Mouse (Mus musculus): ENCODE measurements at regions not wholly inside any gene's neighbourhood (a gene's known extent, or its start where the extent isn't known, plus 50 kb on each side); places are given as distances from the start of the nearest gene placed in this dataset.
A peak's percentile ranks its signal among the peaks of the same experiment; 100 is the strongest.

DNA sequence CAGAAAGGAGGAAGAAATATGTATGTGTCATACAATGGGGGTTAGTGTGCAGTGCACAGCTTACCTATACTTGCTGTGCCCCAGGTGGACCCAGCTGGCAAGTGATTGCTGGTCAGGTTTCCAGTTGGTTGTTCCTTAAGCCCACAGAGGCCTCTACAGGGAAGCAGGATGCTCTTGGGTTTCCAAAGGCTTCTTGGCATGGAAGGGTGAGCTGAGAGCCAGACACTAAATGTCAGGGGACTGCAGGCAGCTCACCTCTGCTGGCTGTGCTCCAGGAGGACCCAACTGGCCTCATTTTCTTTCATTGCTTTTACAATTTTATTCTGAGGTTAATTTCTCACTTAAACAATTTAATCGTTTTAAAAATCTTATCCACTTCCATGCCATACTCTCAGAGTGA, 108.1 kb downstream of the Gm10184 start:
- TF ChIP-seq EP300 (IDR thresholded peaks at IDR 0.05; ENCODE audit: low read depth) = no peak
- no peak for TF ChIP-seq CTCF (IDR thresholded peaks at IDR 0.05; ENCODE audit: low read depth)
- H3K4me2 ChIP-seq (ENCODE audit: low read depth, low read length) = no peak overlapping the region
- no peaks in the 10 kb centered on the region for H3K4me1 ChIP-seq (ENCODE audit: control insufficient read depth, insufficient read depth)
- H3K9ac ChIP-seq (replicated peaks; ENCODE audit: low read depth, low read length) = no peak overlapping the region
- WGBS = 62% methylated on average over 1 of the region's 1 CpGs
- no peak overlapping the region for H3K4me3 ChIP-seq (ENCODE audit: low read depth, low read length)
- H3K36me3 ChIP-seq (replicated peaks; ENCODE audit: control insufficient read depth, insufficient read depth, low read length) = no peaks in the 10 kb centered on the region
- no peaks in the 10 kb centered on the region for H3K9me3 ChIP-seq (replicated peaks; ENCODE audit: control insufficient read depth, low read length)
- ATAC-seq (ENCODE audit: insufficient read depth, low read depth) = no peak
- DNase-seq (ENCODE audit: low spot score) = no peak
- H3K27ac ChIP-seq (ENCODE audit: low read depth) = no peak overlapping the region
- no peaks in the 10 kb centered on the region for H3K27me3 ChIP-seq (ENCODE audit: control insufficient read depth, insufficient read depth, low read length)

DNA sequence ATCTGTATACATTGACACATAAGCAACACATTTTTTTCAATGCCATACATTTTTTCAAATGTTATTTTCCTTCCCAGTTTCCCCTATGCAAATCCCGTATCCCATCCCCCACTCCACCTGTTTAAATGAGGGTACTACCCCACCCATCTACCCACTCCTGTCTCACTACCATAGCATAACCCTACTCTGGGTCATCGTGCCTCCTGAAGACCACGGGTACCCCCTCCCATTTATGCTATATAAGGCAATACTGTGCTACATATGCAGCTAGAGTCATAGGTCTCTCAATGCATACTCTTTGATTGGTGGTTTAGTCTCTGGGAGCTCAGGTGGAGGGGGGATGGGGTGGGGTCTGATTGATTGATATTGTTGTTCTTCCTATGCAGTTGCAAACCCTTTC, 132.7 kb downstream of the Gm10184 start:
- DNase-seq (ENCODE audit: low spot score) (no peak), ATAC-seq (ENCODE audit: insufficient read depth, low read depth) (no peak)
- Histone ChIP-seq H3K36me3 (replicated peaks; ENCODE audit: control insufficient read depth, insufficient read depth, low read length) (no peaks in the 10 kb centered on the region), H3K27me3 (ENCODE audit: control insufficient read depth, insufficient read depth, low read length) (no peaks in the 10 kb centered on the region), H3K4me1 (ENCODE audit: control insufficient read depth, insufficient read depth) (no peaks in the 10 kb centered on the region), H3K4me2 (ENCODE audit: low read depth, low read length) (no peak overlapping the region), H3K27ac (ENCODE audit: low read depth) (no peak overlapping the region), H3K9me3 (replicated peaks; ENCODE audit: control insufficient read depth, low read length) (no peaks in the 10 kb centered on the region), H3K4me3 (ENCODE audit: low read depth, low read length) (no peak overlapping the region), H3K9ac (replicated peaks; ENCODE audit: low read depth, low read length) (no peak overlapping the region)
- no peak for TF ChIP-seq CTCF (IDR thresholded peaks at IDR 0.05; ENCODE audit: low read depth)
- TF ChIP-seq EP300 (IDR thresholded peaks at IDR 0.05; ENCODE audit: low read depth) = no peak
- 63% methylated on average over 3 of the region's 3 CpGs for WGBS

GRCm38 (mm10) chr17:89766229-89766875, 143.9 kb downstream of the Gm10184 start:
- DNase-seq (ENCODE audit: low spot score) (peak; percentile 5), ATAC-seq (ENCODE audit: insufficient read depth, low read depth) (no peak)
- Histone ChIP-seq H3K27ac (ENCODE audit: low read depth) (no peak overlapping the region), H3K4me2 (ENCODE audit: low read depth, low read length) (no peak overlapping the region), H3K9me3 (replicated peaks; ENCODE audit: control insufficient read depth, low read length) (no peaks in the 10 kb centered on the region), H3K4me3 (ENCODE audit: low read depth, low read length) (no peak overlapping the region), H3K9ac (replicated peaks; ENCODE audit: low read depth, low read length) (no peak overlapping the region), H3K36me3 (replicated peaks; ENCODE audit: control insufficient read depth, insufficient read depth, low read length) (no peaks in the 10 kb centered on the region), H3K27me3 (ENCODE audit: control insufficient read depth, insufficient read depth, low read length) (no peaks in the 10 kb centered on the region), H3K4me1 (ENCODE audit: control insufficient read depth, insufficient read depth) (no peaks in the 10 kb centered on the region)
- TF ChIP-seq EP300 (IDR thresholded peaks at IDR 0.05; ENCODE audit: low read depth) = no peak
- no peak for TF ChIP-seq CTCF (IDR thresholded peaks at IDR 0.05; ENCODE audit: low read depth)
- WGBS = 48% methylated on average over 1 of the region's 1 CpGs

DNA sequence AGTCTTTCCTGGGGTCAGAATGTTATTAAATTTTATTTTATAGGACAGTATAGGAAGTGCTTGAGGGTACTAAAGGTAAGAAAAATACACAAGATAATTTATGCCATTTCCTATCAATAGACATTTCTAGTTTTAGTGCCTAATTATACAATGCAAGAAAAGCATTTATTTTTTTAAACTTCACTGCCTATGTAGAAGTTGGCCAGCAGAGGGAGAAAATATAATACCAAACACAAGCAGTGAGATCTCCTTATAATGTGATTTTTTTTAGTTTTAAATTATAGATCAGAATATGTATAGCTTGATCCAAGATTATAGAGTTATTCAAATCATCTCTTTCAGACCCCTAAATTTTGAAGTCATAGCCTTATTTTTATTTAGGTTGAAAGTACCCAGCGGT, 172.8 kb downstream of the Gm10184 start:
- Histone ChIP-seq H3K27ac (ENCODE audit: low read depth) (no peak overlapping the region), H3K36me3 (replicated peaks; ENCODE audit: control insufficient read depth, insufficient read depth, low read length) (no peaks in the 10 kb centered on the region), H3K4me1 (ENCODE audit: control insufficient read depth, insufficient read depth) (no peaks in the 10 kb centered on the region), H3K9me3 (replicated peaks; ENCODE audit: control insufficient read depth, low read length) (no peaks in the 10 kb centered on the region), H3K9ac (replicated peaks; ENCODE audit: low read depth, low read length) (no peak overlapping the region), H3K4me2 (ENCODE audit: low read depth, low read length) (no peak overlapping the region), H3K27me3 (ENCODE audit: control insufficient read depth, insufficient read depth, low read length) (no peaks in the 10 kb centered on the region), H3K4me3 (ENCODE audit: low read depth, low read length) (no peak overlapping the region)
- TF ChIP-seq CTCF (IDR thresholded peaks at IDR 0.05; ENCODE audit: low read depth) (no peak), EP300 (IDR thresholded peaks at IDR 0.05; ENCODE audit: low read depth) (no peak)
- no peak for DNase-seq (ENCODE audit: low spot score)
- ATAC-seq (ENCODE audit: insufficient read depth, low read depth) = no peak
- WGBS = 83% methylated on average over 1 of the region's 1 CpGs

DNA sequence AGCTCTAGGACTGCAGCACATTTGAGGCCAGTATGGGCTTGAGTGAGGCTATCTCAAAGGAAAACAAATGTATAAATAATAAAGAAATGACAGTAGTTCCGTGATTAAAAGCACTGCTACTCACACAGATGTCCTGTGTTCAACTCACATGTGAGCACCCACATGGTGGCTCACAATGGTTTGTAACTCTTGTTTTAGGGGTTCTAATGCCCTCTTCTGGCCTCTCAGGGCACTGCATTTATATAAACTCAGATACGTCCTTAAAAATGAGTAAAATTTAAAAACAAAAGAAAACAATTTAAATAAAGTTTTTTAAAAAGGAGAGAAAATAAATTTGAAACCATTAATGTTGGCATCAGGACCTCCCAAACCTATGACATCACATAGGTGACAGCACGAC, 184.7 kb downstream of the Gm10184 start:
- no peak overlapping the region for H3K4me3 ChIP-seq (ENCODE audit: low read depth, low read length)
- WGBS = 49% methylated on average over 3 of the region's 3 CpGs
- DNase-seq (ENCODE audit: low spot score) = no peak
- no peak overlapping the region for H3K9ac ChIP-seq (replicated peaks; ENCODE audit: low read depth, low read length)
- no peaks in the 10 kb centered on the region for H3K9me3 ChIP-seq (replicated peaks; ENCODE audit: control insufficient read depth, low read length)
- no peaks in the 10 kb centered on the region for H3K4me1 ChIP-seq (ENCODE audit: control insufficient read depth, insufficient read depth)
- no peak overlapping the region for H3K27ac ChIP-seq (ENCODE audit: low read depth)
- H3K4me2 ChIP-seq (ENCODE audit: low read depth, low read length) = no peak overlapping the region
- H3K27me3 ChIP-seq (ENCODE audit: control insufficient read depth, insufficient read depth, low read length) = no peaks in the 10 kb centered on the region
- no peaks in the 10 kb centered on the region for H3K36me3 ChIP-seq (replicated peaks; ENCODE audit: control insufficient read depth, insufficient read depth, low read length)
- no peak for ATAC-seq (ENCODE audit: insufficient read depth, low read depth)
- no peak for TF ChIP-seq EP300 (IDR thresholded peaks at IDR 0.05; ENCODE audit: low read depth)
- no peak for TF ChIP-seq CTCF (IDR thresholded peaks at IDR 0.05; ENCODE audit: low read depth)

- DNase-seq (ENCODE audit: low spot score) (no peak), ATAC-seq (ENCODE audit: insufficient read depth, low read depth) (no peak)
- H3K27ac ChIP-seq (ENCODE audit: low read depth) = no peak overlapping the region
- no peak overlapping the region for H3K9ac ChIP-seq (replicated peaks; ENCODE audit: low read depth, low read length)
- no peak overlapping the region for H3K4me3 ChIP-seq (ENCODE audit: low read depth, low read length)
- no peaks in the 10 kb centered on the region for H3K36me3 ChIP-seq (replicated peaks; ENCODE audit: control insufficient read depth, insufficient read depth, low read length)
- H3K4me1 ChIP-seq (ENCODE audit: control insufficient read depth, insufficient read depth) = no peaks in the 10 kb centered on the region
- H3K9me3 ChIP-seq (replicated peaks; ENCODE audit: control insufficient read depth, low read length) = no peaks in the 10 kb centered on the region
- H3K27me3 ChIP-seq (ENCODE audit: control insufficient read depth, insufficient read depth, low read length) = no peaks in the 10 kb centered on the region
- 72% methylated on average over 3 of the region's 3 CpGs for WGBS
- no peak for TF ChIP-seq EP300 (IDR thresholded peaks at IDR 0.05; ENCODE audit: low read depth)
- no peak overlapping the region for H3K4me2 ChIP-seq (ENCODE audit: low read depth, low read length)
Measured at GRCm38 (mm10) chr17:89681798-89682197, 228.5 kb downstream of the Gm10184 start.

Data from heart, postnatal 0 days (tissue).